Mouse (Mus musculus) lung, embryonic 15.5 days (tissue): Measurements from ENCODE around the gene Pabpc6. TPM values are rescaled to one million over a fixed set of nuclear protein-coding genes. Genes with fewer than 3 reads are reported as not detected.

Experiments used
- ATAC-seq: fragments of 200-750 bp; cut with Nextera tagmentation; 2 replicates; pipeline ENCODE4 v1.8.0; 2017; ENCODE audit warnings: moderate number of reproducible peaks, borderline replicate concordance; ENCODE audit not compliant: low FRiP score, low TSS enrichment; ENCODE audit errors: extremely low read depth
- H3K27ac ChIP-seq: fragments of 300-500 bp; sonication (generic); 2 replicates; pipeline ENCODE4 v1.5.1; 2015; ENCODE audit warnings: moderate library complexity, mild to moderate bottlenecking, inconsistent platforms
- H3K27me3 ChIP-seq: fragments of 300-500 bp; sonication (generic); 2 replicates; pipeline ENCODE4 v1.6.1; 2015; ENCODE audit warnings: inconsistent platforms
- H3K36me3 ChIP-seq: fragments of 300-500 bp; sonication (generic); 2 replicates; pipeline ENCODE4 v1.6.1; 2015; ENCODE audit warnings: inconsistent platforms
- H3K4me1 ChIP-seq: fragments of 300-500 bp; sonication (generic); 2 replicates; pipeline ENCODE4 v1.6.1; 2015; ENCODE audit warnings: inconsistent platforms
- H3K4me2 ChIP-seq: fragments of 300-500 bp; sonication (generic); 2 replicates; pipeline ENCODE4 v1.6.1; 2015; ENCODE audit warnings: inconsistent platforms, mild to moderate bottlenecking, moderate library complexity
- H3K4me3 ChIP-seq: fragments of 300-500 bp; sonication (generic); 2 replicates; pipeline ENCODE4 v1.5.1; 2015; ENCODE audit warnings: mild to moderate bottlenecking, inconsistent platforms
- H3K9ac ChIP-seq: fragments of 300-500 bp; sonication (generic); 2 replicates; pipeline ENCODE4 v1.6.1; 2015; ENCODE audit warnings: inconsistent platforms
- H3K9me3 ChIP-seq: fragments of 300-500 bp; sonication (generic); 2 replicates; pipeline ENCODE4 v1.6.1; 2016; ENCODE audit warnings: inconsistent platforms
- WGBS: fragments of 180-500 bp; shearing (Covaris S2); methylation state at CpG from one replicate; pipeline ENCODE4 v1.1.7; 2015; 5-methylcytosine and 5-hydroxymethylcytosine counted together
- polyA plus RNA-seq: library from polyadenylated mRNA; unstranded; fragments of >200 nt; fragmentation: Nextera tagmentation; extraction: Ambion mirVana; gene quantifications from 2 replicates; pipeline ENCODE4 v1.2.1, GENCODE M21; 2015

Gene Pabpc6
- polyA plus RNA-seq, 1 experiment from 2014 or later, result not detected

DNA sequence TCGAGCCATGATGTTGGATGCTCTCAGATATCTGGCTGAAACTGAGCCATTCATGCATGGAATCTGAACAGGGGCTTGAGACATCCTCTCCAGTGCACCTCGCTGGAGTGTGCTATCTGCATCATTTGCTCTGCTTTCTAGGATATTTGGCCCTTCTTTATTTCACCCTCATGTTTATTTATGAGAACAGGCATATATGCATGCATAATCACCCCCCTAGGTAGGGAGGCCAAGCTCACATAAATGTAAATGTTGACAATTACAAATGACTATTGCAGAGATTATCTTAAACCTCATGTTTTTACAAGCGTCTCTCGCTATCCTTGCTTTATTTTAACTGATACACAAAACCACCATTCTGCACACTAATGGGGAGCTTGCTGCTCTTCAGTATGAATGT, 21.9 kb downstream of the Pabpc6 start:
- H3K36me3 ChIP-seq, result no peaks in the 10 kb centered on the region

GRCm38 (mm10) chr17:9643657-9644180, 25.8 kb downstream of the Pabpc6 start:
- Histone ChIP-seq H3K27me3 (no peaks in the 10 kb centered on the region), H3K9ac (no peak overlapping the region), H3K27ac (no peak overlapping the region), H3K4me1 (no peaks in the 10 kb centered on the region), H3K9me3 (no peaks in the 10 kb centered on the region), H3K4me3 (no peak overlapping the region), H3K4me2 (no peak overlapping the region), H3K36me3 (no peaks in the 10 kb centered on the region)
- ATAC-seq, result no peak
- 70% methylated on average over 7 of the region's 7 CpGs for WGBS

More for the DNA sequence above, 21.9 kb downstream of the Pabpc6 start:
- H3K27ac ChIP-seq, result no peak overlapping the region
- no peaks in the 10 kb centered on the region for H3K9me3 ChIP-seq
- H3K4me1 ChIP-seq, result no peaks in the 10 kb centered on the region
- 59% methylated on average over 4 of the region's 4 CpGs for WGBS
- no peak overlapping the region for H3K4me2 ChIP-seq
- H3K27me3 ChIP-seq, result no peaks in the 10 kb centered on the region
- no peak overlapping the region for H3K4me3 ChIP-seq
- ATAC-seq, result no peak
- H3K9ac ChIP-seq, result no peak overlapping the region

- no peak for ATAC-seq
- no peak overlapping the region for H3K9ac ChIP-seq
- WGBS, result 87% methylated on average over 4 of the region's 4 CpGs
- H3K27ac ChIP-seq, result no peak overlapping the region
- H3K4me2 ChIP-seq, result no peak overlapping the region
- H3K4me1 ChIP-seq, result no peaks in the 10 kb centered on the region
- no peaks in the 10 kb centered on the region for H3K36me3 ChIP-seq
- no peaks in the 10 kb centered on the region for H3K27me3 ChIP-seq
- no peak overlapping the region for H3K4me3 ChIP-seq
- no peaks in the 10 kb centered on the region for H3K9me3 ChIP-seq
Observed at GRCm38 (mm10) chr17:9637011-9637410, 32.5 kb downstream of the Pabpc6 start.

- no peak overlapping the region for H3K4me3 ChIP-seq
- H3K36me3 ChIP-seq, result no peaks in the 10 kb centered on the region
- no peak overlapping the region for H3K9ac ChIP-seq
- no peaks in the 10 kb centered on the region for H3K27me3 ChIP-seq
- no peak overlapping the region for H3K4me2 ChIP-seq
- H3K9me3 ChIP-seq, result no peaks in the 10 kb centered on the region
- WGBS, result 68% methylated on average over 16 of the region's 16 CpGs
- H3K27ac ChIP-seq, result no peak overlapping the region
- H3K4me1 ChIP-seq, result no peaks in the 10 kb centered on the region
- no peak for ATAC-seq
Observed at GRCm38 (mm10) chr17:9632579-9633252, 36.8 kb downstream of the Pabpc6 start.

DNA sequence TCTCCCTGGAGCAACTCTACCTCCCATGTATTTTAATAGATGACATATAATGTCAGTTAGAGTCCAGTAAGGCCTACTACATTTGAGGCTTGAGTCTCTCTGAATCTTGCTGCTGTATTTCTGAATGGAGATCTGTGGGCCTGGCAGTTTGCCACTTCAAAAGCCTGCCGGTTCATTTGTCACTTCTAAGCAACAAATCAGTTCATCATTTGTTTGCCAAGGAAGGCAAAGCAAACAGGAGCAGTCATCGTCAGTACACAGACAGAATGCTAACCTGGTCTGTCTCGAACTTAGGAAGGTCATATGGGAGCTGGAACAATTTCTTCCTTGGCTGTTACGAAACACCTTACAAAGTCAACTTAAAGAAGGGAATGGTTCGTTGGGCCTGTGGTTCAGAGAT, 37.4 kb downstream of the Pabpc6 start:
- WGBS, result 47% methylated on average over 5 of the region's 5 CpGs
- H3K4me2 ChIP-seq, result no peak overlapping the region
- no peaks in the 10 kb centered on the region for H3K36me3 ChIP-seq
- ATAC-seq, result no peak
- no peaks in the 10 kb centered on the region for H3K9me3 ChIP-seq
- no peak overlapping the region for H3K9ac ChIP-seq
- H3K4me1 ChIP-seq, result no peaks in the 10 kb centered on the region
- H3K27ac ChIP-seq, result no peak overlapping the region
- H3K4me3 ChIP-seq, result no peak overlapping the region
- no peaks in the 10 kb centered on the region for H3K27me3 ChIP-seq

DNA sequence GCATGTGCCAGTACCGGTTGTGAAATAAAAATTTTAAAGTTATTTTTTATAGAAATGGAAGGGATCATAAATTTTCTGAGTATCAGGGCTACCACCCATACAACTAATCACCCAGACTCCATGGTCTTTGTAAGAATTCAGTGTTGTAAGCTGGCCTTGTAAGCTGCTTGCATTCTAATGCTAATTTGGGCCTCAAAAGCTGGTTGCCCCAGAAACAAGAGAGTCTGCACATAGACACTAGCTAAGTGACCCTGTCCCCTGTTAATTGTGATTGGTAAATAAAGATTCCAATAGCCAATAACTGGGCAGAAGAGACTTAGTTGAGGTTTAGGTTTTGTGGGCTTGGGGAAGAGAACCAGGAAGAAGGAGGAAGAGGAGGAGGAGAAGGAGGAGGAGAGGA, 38.4 kb downstream of the Pabpc6 start:
- Histone ChIP-seq H3K4me1 (no peaks in the 10 kb centered on the region), H3K9ac (no peak overlapping the region), H3K4me3 (no peak overlapping the region), H3K36me3 (no peaks in the 10 kb centered on the region), H3K4me2 (no peak overlapping the region), H3K27ac (no peak overlapping the region), H3K27me3 (no peaks in the 10 kb centered on the region), H3K9me3 (no peaks in the 10 kb centered on the region)
- WGBS, result 80% methylated on average over 1 of the region's 1 CpGs
- ATAC-seq, result no peak

DNA sequence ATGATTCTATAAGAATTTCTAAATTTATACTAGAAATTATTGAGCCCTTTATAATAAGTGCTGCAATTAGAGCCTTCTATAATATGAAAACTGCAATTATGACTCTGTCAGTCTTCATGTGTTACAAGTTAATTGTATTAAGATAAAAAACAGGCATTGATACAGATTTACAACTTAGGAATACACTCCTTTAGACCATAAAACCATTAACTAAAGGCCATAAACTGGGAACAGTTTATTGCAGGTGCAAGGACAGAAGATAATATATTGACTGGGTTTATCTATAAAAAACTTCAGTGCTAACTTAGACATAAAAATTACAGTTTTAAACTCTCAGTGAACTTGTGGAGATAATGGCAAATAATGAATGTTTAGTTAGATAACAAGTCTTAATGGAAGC, 42.5 kb downstream of the Pabpc6 start:
- Histone ChIP-seq H3K4me2 (no peak overlapping the region), H3K27me3 (no peaks in the 10 kb centered on the region), H3K4me3 (no peak overlapping the region), H3K9me3 (no peaks in the 10 kb centered on the region), H3K27ac (no peak overlapping the region), H3K9ac (no peak overlapping the region), H3K36me3 (no peaks in the 10 kb centered on the region), H3K4me1 (no peaks in the 10 kb centered on the region)
- ATAC-seq, result no peak

Other genes starting within 250 kb of the Pabpc6 start
- not detected in 2 replicates for gene Gm17728, start 247.7 kb downstream of the Pabpc6 start, polyA plus RNA-seq